Mouse (Mus musculus) c-Kit-positive CD71-negative TER-119-negative erythroid progenitor cells, embryonic 14.5 days (primary cell): Measurements from ENCODE around the gene Macrod2.

Experiments
- DNase-seq: peaks from one replicate; pipeline ENCODE4 v3.0.0-alpha.2; 2013; ENCODE audit warnings: low read depth

Macrod2 gene

GRCm38 (mm10) chr2:141490518-141490917, 1095.4 kb downstream of the Macrod2 start:
- DNase-seq, result no peak

- DNase-seq, result no peak
These were observed 1110.3 kb downstream of the Macrod2 start for GRCm38 (mm10) chr2:141505451-141505850.

GRCm38 (mm10) chr2:141507929-141508897, 1113.1 kb downstream of the Macrod2 start:
- no peak for DNase-seq

GRCm38 (mm10) chr2:141514976-141515375, 1119.9 kb downstream of the Macrod2 start:
- no peak for DNase-seq

GRCm38 (mm10) chr2:141522081-141522480, 1127.0 kb downstream of the Macrod2 start:
- no peak for DNase-seq

- no peak for DNase-seq
These were observed 1150.8 kb downstream of the Macrod2 start for GRCm38 (mm10) chr2:141545877-141546276.

GRCm38 (mm10) chr2:141551701-141552100, 1156.6 kb downstream of the Macrod2 start:
- no peak for DNase-seq

GRCm38 (mm10) chr2:141556747-141557146, 1161.6 kb downstream of the Macrod2 start:
- DNase-seq, result no peak

GRCm38 (mm10) chr2:141558242-141558827, 1163.2 kb downstream of the Macrod2 start:
- no peak for DNase-seq

- no peak for DNase-seq
These were observed 1170.9 kb downstream of the Macrod2 start for GRCm38 (mm10) chr2:141565986-141566385.

- no peak for DNase-seq
These were observed 1176.3 kb downstream of the Macrod2 start for GRCm38 (mm10) chr2:141571360-141571759.

GRCm38 (mm10) chr2:141578206-141578605, 1183.1 kb downstream of the Macrod2 start:
- no peak for DNase-seq

- no peak for DNase-seq
These were observed 1187.3 kb downstream of the Macrod2 start for GRCm38 (mm10) chr2:141582431-141582830.

GRCm38 (mm10) chr2:141582933-141583332, 1187.8 kb downstream of the Macrod2 start:
- DNase-seq, result no peak

GRCm38 (mm10) chr2:141587290-141587689, 1192.2 kb downstream of the Macrod2 start:
- no peak for DNase-seq

- no peak for DNase-seq
These were observed 1196.2 kb downstream of the Macrod2 start for GRCm38 (mm10) chr2:141591326-141591725.

GRCm38 (mm10) chr2:141594811-141595210, 1199.7 kb downstream of the Macrod2 start:
- no peak for DNase-seq

- DNase-seq, result no peak
These were observed 1222.6 kb downstream of the Macrod2 start for GRCm38 (mm10) chr2:141617721-141618120.

- DNase-seq, result no peak
These were observed 1223.1 kb downstream of the Macrod2 start for GRCm38 (mm10) chr2:141618257-141618656.

GRCm38 (mm10) chr2:141664051-141664450, 1268.9 kb downstream of the Macrod2 start:
- DNase-seq, result no peak

- no peak for DNase-seq
These were observed 1277.7 kb downstream of the Macrod2 start for GRCm38 (mm10) chr2:141672814-141673213.

- no peak for DNase-seq
These were observed 1278.3 kb downstream of the Macrod2 start for GRCm38 (mm10) chr2:141673405-141673804.

GRCm38 (mm10) chr2:141697541-141697940, 1302.4 kb downstream of the Macrod2 start:
- no peak for DNase-seq
